Mouse (Mus musculus): ENCODE measurements around the gene Ufl1. TPM values are rescaled to one million over a fixed set of nuclear protein-coding genes. Genes with fewer than 3 reads are reported as not detected.
"Not testable (repeated sequence)": the region's sequence is repeated elsewhere in the genome, so short reads cannot be mapped to it uniquely, and the experiment has no call there.

Gene Ufl1
- polyA plus RNA-seq, 1 experiment from 2014 or later, result 42.3 TPM

DNA sequence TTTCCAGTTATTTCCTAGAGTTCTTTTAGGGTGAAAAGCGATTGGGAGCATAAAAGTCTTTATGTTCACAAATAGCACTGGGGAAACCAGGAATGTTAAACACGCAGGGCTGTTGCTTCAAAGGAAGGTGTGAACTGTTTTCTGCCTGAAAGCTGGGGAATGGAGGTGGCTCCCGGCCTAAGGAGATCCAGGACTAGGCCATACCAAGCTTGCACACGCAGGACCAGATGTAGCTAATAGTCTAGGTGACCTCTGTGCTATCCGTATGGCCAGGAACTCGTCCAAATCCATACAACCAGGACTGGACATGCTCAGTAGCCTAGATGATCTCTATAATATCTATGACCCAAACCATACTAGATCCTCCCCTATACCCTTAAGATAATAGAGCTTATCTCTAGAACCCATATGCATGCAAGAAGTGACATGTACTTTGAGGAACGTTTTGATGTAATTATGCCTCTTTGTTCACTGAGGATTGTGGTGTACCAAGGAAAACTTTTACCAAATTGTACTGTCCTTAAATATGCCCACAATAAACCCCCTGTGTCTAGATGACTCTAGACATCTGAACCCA lies 23.7 kb downstream of the Ufl1 start:
- Histone ChIP-seq H3K4me2 (replicated peaks) (no peak overlapping the region), H3K4me3 (replicated peaks; ENCODE audit: low read length) (no peak overlapping the region), H3K4me1 (replicated peaks; ENCODE audit: control insufficient read depth, insufficient read depth, low read length) (no peaks in the 10 kb centered on the region), H3K9me3 (ENCODE audit: control insufficient read depth, low read length) (no peaks in the 10 kb centered on the region), H3K9ac (no peak overlapping the region), H3K36me3 (replicated peaks; ENCODE audit: control insufficient read depth, insufficient read depth) (peaks cover 75% of the 10 kb centered on the region), H3K27ac (no peak overlapping the region), H3K27me3 (ENCODE audit: control insufficient read depth, insufficient read depth, low read length) (no peaks in the 10 kb centered on the region)
- WGBS, result 95% methylated on average over 7 of the region's 7 CpGs
- DNase-seq (ENCODE audit: low spot score), result no peak
- ATAC-seq (ENCODE audit: low FRiP score), result no peak

DNA sequence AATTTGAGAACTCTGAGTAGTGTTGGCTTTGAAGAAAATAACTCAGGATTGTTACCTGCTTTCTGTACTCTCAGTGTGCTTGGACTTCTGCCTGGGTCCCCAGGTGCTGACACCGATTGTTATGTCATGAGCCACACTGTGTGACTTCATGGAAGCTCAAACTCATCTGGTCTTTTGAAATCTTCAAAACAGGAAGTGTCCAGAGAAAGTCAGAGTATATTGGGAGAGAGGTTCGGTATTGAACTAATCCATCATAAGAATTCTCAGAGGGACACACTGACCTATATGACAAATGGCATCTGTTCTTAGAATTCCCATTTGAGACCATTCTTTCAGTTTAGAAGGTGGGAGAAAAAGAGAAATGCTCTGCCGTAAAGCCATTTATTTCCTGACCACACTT lies 38.8 kb downstream of the Ufl1 start, which contains the start of gene Fhl5:
Fhl5 (minus strand) TSS at position 101 of the 400 bp plus-strand sequence.
- WGBS, result 86% methylated on average over 3 of the region's 3 CpGs
- H3K9ac ChIP-seq, result no peak within 1 kb of the TSS
- no peak within 1 kb of the TSS for H3K4me2 ChIP-seq (replicated peaks)
- no peak within 1 kb of the TSS for H3K4me3 ChIP-seq (replicated peaks; ENCODE audit: low read length)
- no peaks in the 10 kb centered on the region for H3K36me3 ChIP-seq (replicated peaks; ENCODE audit: control insufficient read depth, insufficient read depth)
- DNase-seq (ENCODE audit: low spot score), result no peak
- H3K27ac ChIP-seq, result no peak within 1 kb of the TSS
- no peaks in the 10 kb centered on the region for H3K27me3 ChIP-seq (ENCODE audit: control insufficient read depth, insufficient read depth, low read length)
- no peak for ATAC-seq (ENCODE audit: low FRiP score)
- H3K4me1 ChIP-seq (replicated peaks; ENCODE audit: control insufficient read depth, insufficient read depth, low read length), result no peaks in the 10 kb centered on the region
- no peaks in the 10 kb centered on the region for H3K9me3 ChIP-seq (ENCODE audit: control insufficient read depth, low read length)

DNA sequence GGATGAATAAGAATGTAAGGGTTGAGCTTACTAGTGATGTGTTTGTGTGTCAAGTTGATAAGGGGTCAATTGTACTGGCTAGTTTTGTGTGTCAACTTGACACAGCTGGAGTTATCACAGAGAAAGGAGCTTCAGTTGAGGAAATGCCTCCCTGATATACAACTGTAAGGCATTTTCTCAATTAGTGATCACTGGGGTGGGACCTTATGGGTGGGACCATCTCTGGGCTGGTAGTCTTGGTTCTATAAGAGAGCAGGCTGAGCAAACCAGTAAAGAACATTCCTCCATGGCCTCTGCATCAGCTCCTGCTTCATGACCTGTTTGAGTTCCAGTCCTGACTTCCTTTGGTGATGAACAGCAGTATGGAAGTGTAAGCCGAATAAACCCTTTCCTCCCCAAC lies 46.0 kb downstream of the Ufl1 start:
- not testable (repeated sequence) for H3K27me3 ChIP-seq (ENCODE audit: control insufficient read depth, insufficient read depth, low read length)

DNA sequence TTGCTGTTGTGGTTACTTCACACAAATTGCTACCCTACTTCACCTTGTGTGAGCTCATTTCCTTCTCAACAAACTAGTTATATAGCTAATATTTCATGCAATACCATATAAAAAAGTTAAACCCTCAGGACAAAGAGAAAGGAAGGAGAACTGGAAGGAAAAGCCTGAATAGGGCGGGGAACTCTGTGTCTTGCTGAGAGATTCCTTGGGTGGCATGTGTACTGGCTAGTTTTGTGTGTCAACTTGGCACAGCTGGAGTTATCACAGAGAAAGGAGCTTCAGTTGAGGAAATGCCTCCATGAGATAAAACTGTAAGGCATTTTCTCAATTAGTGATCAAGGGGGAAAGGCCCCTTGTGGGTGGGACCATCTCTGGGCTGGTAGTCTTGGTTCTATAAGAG lies 47.9 kb downstream of the Ufl1 start:
- not testable (repeated sequence) for ATAC-seq (ENCODE audit: low FRiP score); H3K9ac ChIP-seq; H3K36me3 ChIP-seq (replicated peaks; ENCODE audit: control insufficient read depth, insufficient read depth); H3K27me3 ChIP-seq (ENCODE audit: control insufficient read depth, insufficient read depth, low read length); DNase-seq (ENCODE audit: low spot score); H3K9me3 ChIP-seq (ENCODE audit: control insufficient read depth, low read length); H3K4me1 ChIP-seq (replicated peaks; ENCODE audit: control insufficient read depth, insufficient read depth, low read length); H3K27ac ChIP-seq; H3K4me3 ChIP-seq (replicated peaks; ENCODE audit: low read length); H3K4me2 ChIP-seq (replicated peaks)
- WGBS, result 87% methylated on average over 1 of the region's 1 CpGs

More for the DNA sequence above, 46.0 kb downstream of the Ufl1 start:
- ATAC-seq (ENCODE audit: low FRiP score); H3K4me2 ChIP-seq (replicated peaks); H3K9me3 ChIP-seq (ENCODE audit: control insufficient read depth, low read length); H3K4me3 ChIP-seq (replicated peaks; ENCODE audit: low read length); H3K36me3 ChIP-seq (replicated peaks; ENCODE audit: control insufficient read depth, insufficient read depth); DNase-seq (ENCODE audit: low spot score); H3K9ac ChIP-seq; H3K27ac ChIP-seq; H3K4me1 ChIP-seq (replicated peaks; ENCODE audit: control insufficient read depth, insufficient read depth, low read length): not testable (repeated sequence)
- 83% methylated on average over 1 of the region's 1 CpGs for WGBS

DNA sequence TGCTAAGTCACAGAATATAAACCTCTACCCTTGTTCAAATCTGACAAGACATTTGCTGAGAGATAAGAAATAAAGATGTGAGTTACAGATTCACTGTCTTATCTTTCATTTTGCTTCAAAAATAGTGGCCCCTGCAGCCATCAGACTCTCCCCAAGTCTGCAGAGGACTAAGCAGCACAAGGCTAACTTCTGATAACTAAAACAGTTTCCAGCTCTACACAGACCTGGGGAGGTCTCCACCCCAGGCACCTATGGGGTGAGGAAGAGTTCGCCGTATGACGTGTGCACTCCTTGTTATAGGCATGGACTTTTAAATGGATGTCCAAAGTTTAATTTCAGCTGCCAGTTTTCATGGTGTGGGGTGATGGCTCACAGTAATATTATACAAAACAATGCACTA lies 49.1 kb downstream of the Ufl1 start:
- Histone ChIP-seq H3K4me2 (replicated peaks) (no peak overlapping the region), H3K9ac (no peak overlapping the region), H3K4me3 (replicated peaks; ENCODE audit: low read length) (no peak overlapping the region), H3K27me3 (ENCODE audit: control insufficient read depth, insufficient read depth, low read length) (no peaks in the 10 kb centered on the region), H3K27ac (no peak overlapping the region), H3K4me1 (replicated peaks; ENCODE audit: control insufficient read depth, insufficient read depth, low read length) (no peaks in the 10 kb centered on the region), H3K36me3 (replicated peaks; ENCODE audit: control insufficient read depth, insufficient read depth) (no peaks in the 10 kb centered on the region), H3K9me3 (ENCODE audit: control insufficient read depth, low read length) (no peaks in the 10 kb centered on the region)
- ATAC-seq (ENCODE audit: low FRiP score), result no peak
- DNase-seq (ENCODE audit: low spot score), result no peak
- 94% methylated on average over 3 of the region's 3 CpGs for WGBS

DNA sequence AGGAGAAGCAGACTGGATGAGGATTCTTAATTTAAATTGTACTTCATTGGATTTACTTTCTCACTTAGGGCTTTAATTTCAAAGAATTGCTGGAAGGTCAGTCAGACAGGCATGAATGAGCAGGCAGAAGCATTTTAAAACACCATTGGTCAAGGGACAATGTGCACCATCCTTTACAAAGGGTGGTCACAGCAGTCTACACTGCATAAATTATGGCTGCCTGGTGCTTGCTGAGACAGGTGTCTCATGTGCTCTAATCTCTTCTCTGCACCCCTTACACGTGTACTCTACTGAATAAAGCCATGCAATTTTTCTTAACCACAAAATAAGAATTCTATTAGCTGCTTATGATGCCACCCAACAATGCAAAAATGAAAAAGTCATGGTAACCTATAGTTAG lies 54.1 kb downstream of the Ufl1 start:
- H3K36me3 ChIP-seq (replicated peaks; ENCODE audit: control insufficient read depth, insufficient read depth), result no peaks in the 10 kb centered on the region
- H3K27ac ChIP-seq, result no peak overlapping the region
- 4% methylated on average over 1 of the region's 1 CpGs for WGBS
- no peaks in the 10 kb centered on the region for H3K4me1 ChIP-seq (replicated peaks; ENCODE audit: control insufficient read depth, insufficient read depth, low read length)
- H3K9me3 ChIP-seq (ENCODE audit: control insufficient read depth, low read length), result no peaks in the 10 kb centered on the region
- H3K27me3 ChIP-seq (ENCODE audit: control insufficient read depth, insufficient read depth, low read length), result no peaks in the 10 kb centered on the region
- no peak overlapping the region for H3K9ac ChIP-seq
- no peak overlapping the region for H3K4me2 ChIP-seq (replicated peaks)
- DNase-seq (ENCODE audit: low spot score), result no peak
- no peak overlapping the region for H3K4me3 ChIP-seq (replicated peaks; ENCODE audit: low read length)
- ATAC-seq (ENCODE audit: low FRiP score), result no peak

DNA sequence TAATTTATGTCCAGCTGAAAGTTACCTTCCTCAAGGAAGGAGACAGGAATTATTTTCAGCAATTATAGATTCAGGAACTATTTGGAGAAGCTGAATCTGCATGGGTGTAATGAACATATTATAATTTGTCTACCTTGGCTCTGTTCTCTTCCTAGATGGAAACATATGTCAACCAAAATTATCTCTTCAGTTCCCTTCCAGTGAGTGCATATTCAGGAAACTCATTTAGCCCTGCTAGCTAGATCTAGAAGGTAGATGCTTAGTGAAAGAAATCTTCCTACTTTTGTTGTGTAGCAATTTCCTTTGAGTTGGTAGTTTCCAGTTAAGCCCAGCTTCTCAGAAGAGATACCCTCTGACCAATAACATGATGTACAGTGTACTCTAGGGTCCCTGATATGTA lies 59.7 kb downstream of the Ufl1 start:
- ATAC-seq (ENCODE audit: low FRiP score) (no peak), DNase-seq (ENCODE audit: low spot score) (no peak)
- H3K36me3 ChIP-seq (replicated peaks; ENCODE audit: control insufficient read depth, insufficient read depth), result no peaks in the 10 kb centered on the region
- H3K4me3 ChIP-seq (replicated peaks; ENCODE audit: low read length), result no peak overlapping the region
- H3K27me3 ChIP-seq (ENCODE audit: control insufficient read depth, insufficient read depth, low read length), result no peaks in the 10 kb centered on the region
- no peaks in the 10 kb centered on the region for H3K9me3 ChIP-seq (ENCODE audit: control insufficient read depth, low read length)
- no peak overlapping the region for H3K9ac ChIP-seq
- H3K27ac ChIP-seq, result no peak overlapping the region
- H3K4me1 ChIP-seq (replicated peaks; ENCODE audit: control insufficient read depth, insufficient read depth, low read length), result no peaks in the 10 kb centered on the region
- H3K4me2 ChIP-seq (replicated peaks), result no peak overlapping the region

DNA sequence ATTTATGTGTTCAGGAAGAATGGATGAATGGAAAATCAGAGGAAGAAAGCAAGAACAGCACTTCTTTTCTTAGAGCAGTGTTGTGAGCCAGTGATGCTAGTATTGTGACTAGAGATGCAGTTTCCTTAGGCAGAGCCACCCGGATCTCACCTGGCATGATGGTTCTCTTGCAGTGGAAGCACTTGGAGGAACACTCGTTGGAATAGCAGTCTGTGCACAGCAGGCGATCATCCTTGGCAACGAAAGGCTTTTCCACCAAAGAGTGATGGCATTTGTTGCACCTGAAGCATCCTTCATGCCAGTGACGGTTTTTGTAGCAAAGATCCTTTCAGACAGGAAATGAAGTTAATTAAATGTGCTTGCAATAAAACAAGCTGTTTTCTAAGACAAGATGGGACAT lies 68.2 kb downstream of the Ufl1 start:
- Histone ChIP-seq H3K27ac (no peak overlapping the region), H3K4me2 (replicated peaks) (no peak overlapping the region), H3K9me3 (ENCODE audit: control insufficient read depth, low read length) (no peaks in the 10 kb centered on the region), H3K4me3 (replicated peaks; ENCODE audit: low read length) (no peak overlapping the region), H3K27me3 (ENCODE audit: control insufficient read depth, insufficient read depth, low read length) (no peaks in the 10 kb centered on the region), H3K9ac (no peak overlapping the region), H3K4me1 (replicated peaks; ENCODE audit: control insufficient read depth, insufficient read depth, low read length) (no peaks in the 10 kb centered on the region), H3K36me3 (replicated peaks; ENCODE audit: control insufficient read depth, insufficient read depth) (no peaks in the 10 kb centered on the region)
- 58% methylated on average over 5 of the region's 5 CpGs for WGBS
- ATAC-seq (ENCODE audit: low FRiP score) (no peak), DNase-seq (ENCODE audit: low spot score) (no peak)

DNA sequence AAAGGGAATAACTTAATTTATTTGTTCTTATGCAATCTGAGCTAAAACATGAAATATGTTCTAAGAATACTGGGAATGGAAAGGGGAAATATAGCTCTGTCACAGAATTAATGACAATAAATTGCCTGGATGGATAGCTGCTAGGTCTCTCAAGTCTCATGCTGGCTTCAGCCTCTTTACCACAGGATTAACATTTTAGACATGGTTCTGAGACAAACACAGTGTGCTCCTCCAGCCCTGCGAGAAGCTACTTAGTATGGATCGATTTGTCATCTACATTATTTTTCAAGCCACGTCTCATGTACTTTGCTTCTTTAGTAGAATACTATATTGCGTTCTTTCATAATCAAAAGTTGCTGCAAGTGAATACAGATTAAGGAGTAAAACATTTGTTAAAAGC lies 75.5 kb downstream of the Ufl1 start:
- H3K4me3 ChIP-seq (replicated peaks; ENCODE audit: low read length), result no peak overlapping the region
- WGBS, result 76% methylated on average over 4 of the region's 4 CpGs
- DNase-seq (ENCODE audit: low spot score), result no peak

More for the DNA sequence above, 75.5 kb downstream of the Ufl1 start:
- Histone ChIP-seq H3K9me3 (ENCODE audit: control insufficient read depth, low read length) (no peaks in the 10 kb centered on the region), H3K27me3 (ENCODE audit: control insufficient read depth, insufficient read depth, low read length) (no peaks in the 10 kb centered on the region), H3K36me3 (replicated peaks; ENCODE audit: control insufficient read depth, insufficient read depth) (no peaks in the 10 kb centered on the region), H3K4me1 (replicated peaks; ENCODE audit: control insufficient read depth, insufficient read depth, low read length) (no peaks in the 10 kb centered on the region), H3K9ac (no peak overlapping the region), H3K27ac (no peak overlapping the region), H3K4me2 (replicated peaks) (no peak overlapping the region)
- no peak for ATAC-seq (ENCODE audit: low FRiP score)
